Mouse (Mus musculus) liver, adult 2 months (tissue): ENCODE data around the gene Zfp26. TPM values are rescaled to one million over a fixed set of nuclear protein-coding genes. Genes with fewer than 3 reads are reported as not detected.

ENCODE experiments used
- DNase-seq: peaks from one replicate; pipeline ENCODE4 v3.0.0-alpha.2; 2011; ENCODE audit warnings: low read depth, low spot score; ENCODE audit errors: extremely low read depth
- H3K27ac ChIP-seq: fragments of 200-500 bp; replicated peaks from 2 replicates; pipeline ENCODE4 v1.5.1; 2012; ENCODE audit warnings: low read depth, mild to moderate bottlenecking, control low read depth, inconsistent platforms, low read length; ENCODE audit not compliant: insufficient read depth
- H3K27me3 ChIP-seq: fragments of 200-500 bp; 2 replicates; pipeline ENCODE4 v1.6.1; 2012; ENCODE audit warnings: mild to moderate bottlenecking, moderate library complexity, low read length, inconsistent platforms; ENCODE audit not compliant: control insufficient read depth, insufficient read depth
- H3K36me3 ChIP-seq: fragments of 200-500 bp; 2 replicates; pipeline ENCODE4 v1.6.1; 2012; ENCODE audit warnings: low read length, inconsistent platforms; ENCODE audit not compliant: control insufficient read depth, insufficient read depth
- H3K4me1 ChIP-seq: fragments of 200-500 bp; 2 replicates; pipeline ENCODE4 v1.6.1; 2011; ENCODE audit warnings: low read length; ENCODE audit not compliant: control insufficient read depth, insufficient read depth
- H3K4me3 ChIP-seq: fragments of 200-500 bp; 2 replicates; pipeline ENCODE4 v1.5.1; 2011; ENCODE audit warnings: low read depth, mild to moderate bottlenecking, control low read depth, low read length, moderate library complexity; ENCODE audit not compliant: insufficient read depth
- H3K79me2 ChIP-seq: fragments of 200-500 bp; 2 replicates; pipeline ENCODE4 v1.6.1; 2012; ENCODE audit warnings: inconsistent platforms, mild to moderate bottlenecking, low read length, moderate library complexity; ENCODE audit not compliant: control insufficient read depth, insufficient read depth
- H3K9ac ChIP-seq: fragments of 200-500 bp; 2 replicates; pipeline ENCODE4 v1.6.1; 2012; ENCODE audit warnings: low read depth, mild to moderate bottlenecking, control low read depth, inconsistent platforms, low read length
- CTCF ChIP-seq: fragments of 200-500 bp; IDR thresholded peaks from 2 replicates; pipeline ENCODE4 v1.5.1; 2011; ENCODE audit warnings: low read depth, low read length, control low read depth
- POLR2A ChIP-seq: fragments of 200-500 bp; IDR thresholded peaks from 2 replicates; pipeline ENCODE4 v1.6.1; 2011; ENCODE audit warnings: low read length, control low read depth; ENCODE audit not compliant: insufficient read depth; ENCODE audit errors: extremely low read depth
- WGBS: fragments of 180-500 bp; shearing (Covaris S2); methylation state at CpG from one replicate; pipeline ENCODE4 v1.1.7; 2018; 5-methylcytosine and 5-hydroxymethylcytosine counted together
- polyA plus RNA-seq: library from polyadenylated mRNA; depleted of rRNA; stranded (reverse); fragments of >200 nt; gene quantifications from 2 replicates; pipeline ENCODE4 v1.2.3, GENCODE M21; 2012; rRNA removed
- total RNA-seq: library from RNA; depleted of rRNA; stranded (reverse); fragments of >200 nt; gene quantifications from 2 replicates; pipeline ENCODE4 v1.2.3, GENCODE M21; 2014; rRNA removed

Zfp26 gene
- total and polyA plus RNA-seq, 2 experiments: 1.1 to 8.2 TPM

GRCm38 (mm10) chr9:20384532-20385342 is 75.2 kb downstream of the Zfp26 start, which contains the start of gene Zfp560:
Gene Zfp560 (minus strand): TSS chr9:20385177.
- Histone ChIP-seq H3K27me3 (no peaks in the 10 kb centered on the region), H3K27ac (peak within 1 kb of the TSS; percentile 55), H3K9ac (peak within 1 kb of the TSS; percentile 78), H3K36me3 (no peaks in the 10 kb centered on the region), H3K4me1 (peaks cover 7% of the 10 kb centered on the region), H3K79me2 (peaks cover 9% of the 10 kb centered on the region; the same call in 1 of the 2 replicates), H3K4me3 (peak within 1 kb of the TSS; percentile 81)
- DNase-seq: peak; percentile 81
- peak; percentile 75 for TF ChIP-seq CTCF
- TF ChIP-seq POLR2A: 0 out of 2 replicates have a peak, but pooled peaks have one; percentile 11
- WGBS: under 1% methylated on average over 40 of the region's 40 CpGs

- no peak overlapping the region for H3K27ac ChIP-seq
- no peak for DNase-seq
- WGBS: 88% methylated on average over 7 of the region's 7 CpGs
These were observed 76.3 kb downstream of the Zfp26 start for GRCm38 (mm10) chr9:20383659-20384058.

More at GRCm38 (mm10) chr9:20383659-20384058, 76.3 kb downstream of the Zfp26 start:
- Histone ChIP-seq H3K4me3 (no peak overlapping the region), H3K4me1 (peaks cover 7% of the 10 kb centered on the region), H3K9ac (no peak overlapping the region), H3K36me3 (no peaks in the 10 kb centered on the region), H3K27me3 (no peaks in the 10 kb centered on the region), H3K79me2 (peaks cover 9% of the 10 kb centered on the region; the same call in 1 of the 2 replicates)
- TF ChIP-seq POLR2A (no peak), CTCF (no peak)

Other genes with a start within 250 kb of the Zfp26 start
- not detected in 2 replicates for gene Olfr871, start 248.0 kb downstream of the Zfp26 start, total RNA-seq
- not detected in 2 replicates for gene Olfr871, start 248.0 kb downstream of the Zfp26 start, polyA plus RNA-seq
- gene Olfr872, start 223.0 kb downstream of the Zfp26 start, total RNA-seq: not detected in 2 replicates
- gene Olfr872, start 223.0 kb downstream of the Zfp26 start, polyA plus RNA-seq: not detected in 2 replicates
- gene Olfr39, start 177.8 kb downstream of the Zfp26 start, total RNA-seq: not detected in 2 replicates
- gene Olfr39, start 177.8 kb downstream of the Zfp26 start, polyA plus RNA-seq: not detected in 2 replicates
- not detected in 2 replicates for gene Olfr873, start 161.6 kb downstream of the Zfp26 start, total RNA-seq
- gene Olfr873, start 161.6 kb downstream of the Zfp26 start, polyA plus RNA-seq: not detected in 2 replicates
- gene Olfr18, start 124.1 kb downstream of the Zfp26 start, total RNA-seq: not detected in 2 replicates
- gene Olfr18, start 124.1 kb downstream of the Zfp26 start, polyA plus RNA-seq: not detected in 2 replicates
- gene Zfp560, start 75.0 kb downstream of the Zfp26 start, total RNA-seq: 6.7 and 7.8 TPM in 2 replicates
- 3.5 and 4.6 TPM in 2 replicates for gene Zfp560, start 75.0 kb downstream of the Zfp26 start, polyA plus RNA-seq
- 8.9 and 10.3 TPM in 2 replicates for gene Zfp426, start 32.6 kb upstream of the Zfp26 start, total RNA-seq
- 2.4 and 2.8 TPM in 2 replicates for gene Zfp426, start 32.6 kb upstream of the Zfp26 start, polyA plus RNA-seq
- gene Zfp266, start 61.3 kb upstream of the Zfp26 start, total RNA-seq: 24.3 and 28.6 TPM in 2 replicates
- gene Zfp266, start 61.3 kb upstream of the Zfp26 start, polyA plus RNA-seq: 2.7 and 3.0 TPM in 2 replicates
- 2.7 and 4.3 TPM in 2 replicates for gene Zfp846, start 121.1 kb upstream of the Zfp26 start, total RNA-seq
- gene Zfp846, start 121.1 kb upstream of the Zfp26 start, polyA plus RNA-seq: 0.61 and 1.5 TPM in 2 replicates
- 63.5 and 72.7 TPM in 2 replicates for gene Ubl5, start 182.7 kb upstream of the Zfp26 start, total RNA-seq
- 261 and 273 TPM in 2 replicates for gene Ubl5, start 182.7 kb upstream of the Zfp26 start, polyA plus RNA-seq
- gene Fbxl12, start 184.6 kb upstream of the Zfp26 start, total RNA-seq: 2.7 and 2.8 TPM in 2 replicates
- 9.5 and 16.2 TPM in 2 replicates for gene Fbxl12, start 184.6 kb upstream of the Zfp26 start, polyA plus RNA-seq
- gene Pin1, start 191.9 kb upstream of the Zfp26 start, total RNA-seq: 7.4 and 8.1 TPM in 2 replicates
- 9.0 and 9.5 TPM in 2 replicates for gene Pin1, start 191.9 kb upstream of the Zfp26 start, polyA plus RNA-seq